Mouse (Mus musculus) megakaryocyte progenitor cell, adult 5-6 weeks (primary cell): ENCODE measurements around the gene Smdt1. TPM values are rescaled to one million over a fixed set of nuclear protein-coding genes. Genes with fewer than 3 reads are reported as not detected.

Experiments
- total RNA-seq, 2 experiments: library from RNA; stranded (forward) in 1 of 2; stranded (reverse) in 1 of 2; fragments of 157-497, 149-512 nt in 1 of 2; fragments of 200-1000 nt in 1 of 2; gene quantifications; 2 replicates each; pipeline versions ENCODE4 v1.2.3 to v1.2.4; 2015 to 2017

Smdt1 gene
- total RNA-seq, 2 experiments from 2014 or later: 94.0 to 168 TPM

Other genes starting within 250 kb of the Smdt1 start
- 5.5 and 10.4 TPM in 2 replicates for gene Ccdc134, start 211.0 kb upstream of the Smdt1 start, total RNA-seq (2015)
- 19.6 and 29.7 TPM in 2 replicates for gene Ccdc134, start 211.0 kb upstream of the Smdt1 start, total RNA-seq (2017)
- 24.7 and 28.3 TPM in 2 replicates for gene Srebf2, start 191.8 kb upstream of the Smdt1 start, total RNA-seq (2015)
- gene Srebf2, start 191.8 kb upstream of the Smdt1 start, total RNA-seq (2017): 21.0 and 23.7 TPM in 2 replicates
- 0.10 and 0.12 TPM in 2 replicates for gene Shisa8, start 126.1 kb upstream of the Smdt1 start, total RNA-seq (2015)
- 0.27 and 3.2 TPM in 2 replicates for gene Shisa8, start 126.1 kb upstream of the Smdt1 start, total RNA-seq (2017)
- 2.1 and 2.4 TPM in 2 replicates for gene Tnfrsf13c, start 114.6 kb upstream of the Smdt1 start, total RNA-seq (2015)
- 0.34 and 0.92 TPM in 2 replicates for gene Tnfrsf13c, start 114.6 kb upstream of the Smdt1 start, total RNA-seq (2017)
- gene Cenpm, start 94.2 kb upstream of the Smdt1 start, total RNA-seq (2015): 32.9 and 42.6 TPM in 2 replicates
- 16.5 and 24.9 TPM in 2 replicates for gene Cenpm, start 94.2 kb upstream of the Smdt1 start, total RNA-seq (2017)
- gene 1500009C09Rik, start 86.6 kb upstream of the Smdt1 start, total RNA-seq (2015): not detected in 2 replicates
- not detected in 2 replicates for gene 1500009C09Rik, start 86.6 kb upstream of the Smdt1 start, total RNA-seq (2017)
- 0.07 TPM in 1 of 2 replicates, not detected in the other for gene Sept3, start 64.1 kb upstream of the Smdt1 start, total RNA-seq (2015)
- gene Sept3, start 64.1 kb upstream of the Smdt1 start, total RNA-seq (2017): 0.08 TPM in 1 of 2 replicates, not detected in the other
- gene Wbp2nl, start 40.0 kb upstream of the Smdt1 start, total RNA-seq (2015): 0.17 TPM in 1 of 2 replicates, not detected in the other
- gene Wbp2nl, start 40.0 kb upstream of the Smdt1 start, total RNA-seq (2017): not detected in 2 replicates
- 39.9 and 43.8 TPM in 2 replicates for gene Naga, start within 50 bp of the Smdt1 start, total RNA-seq (2015)
- gene Naga, start within 50 bp of the Smdt1 start, total RNA-seq (2017): 37.1 and 37.3 TPM in 2 replicates
- 2.0 and 3.5 TPM in 2 replicates for gene Pheta2, start within 50 bp of the Smdt1 start, total RNA-seq (2015)
- gene Pheta2, start within 50 bp of the Smdt1 start, total RNA-seq (2017): 5.2 and 7.4 TPM in 2 replicates
- gene Ndufa6, start 15.4 kb downstream of the Smdt1 start, total RNA-seq (2015): 244 and 269 TPM in 2 replicates
- 136 and 168 TPM in 2 replicates for gene Ndufa6, start 15.4 kb downstream of the Smdt1 start, total RNA-seq (2017)
- gene Cyp2d22, start 41.3 kb downstream of the Smdt1 start, total RNA-seq (2015): 1.7 TPM in 1 of 2 replicates, not detected in the other
- 0.03 TPM in 1 of 2 replicates, not detected in the other for gene Cyp2d22, start 41.3 kb downstream of the Smdt1 start, total RNA-seq (2017)
- not detected in 2 replicates for gene Cyp2d11, start 55.1 kb downstream of the Smdt1 start, total RNA-seq (2015)
- gene Cyp2d11, start 55.1 kb downstream of the Smdt1 start, total RNA-seq (2017): not detected in 2 replicates
- not detected in 2 replicates for gene Cyp2d10, start 68.2 kb downstream of the Smdt1 start, total RNA-seq (2015)
- gene Cyp2d10, start 68.2 kb downstream of the Smdt1 start, total RNA-seq (2017): not detected in 2 replicates
- gene Cyp2d9, start 94.5 kb downstream of the Smdt1 start, total RNA-seq (2015): not detected in 2 replicates
- not detected in 2 replicates for gene Cyp2d9, start 94.5 kb downstream of the Smdt1 start, total RNA-seq (2017)
- not detected in 2 replicates for gene Cyp2d12, start 216.1 kb downstream of the Smdt1 start, total RNA-seq (2015)
- not detected in 2 replicates for gene Cyp2d12, start 216.1 kb downstream of the Smdt1 start, total RNA-seq (2017)